Comparison of ENCODE assay signal across 8 mouse cellular contexts in the genomic region with DNA sequence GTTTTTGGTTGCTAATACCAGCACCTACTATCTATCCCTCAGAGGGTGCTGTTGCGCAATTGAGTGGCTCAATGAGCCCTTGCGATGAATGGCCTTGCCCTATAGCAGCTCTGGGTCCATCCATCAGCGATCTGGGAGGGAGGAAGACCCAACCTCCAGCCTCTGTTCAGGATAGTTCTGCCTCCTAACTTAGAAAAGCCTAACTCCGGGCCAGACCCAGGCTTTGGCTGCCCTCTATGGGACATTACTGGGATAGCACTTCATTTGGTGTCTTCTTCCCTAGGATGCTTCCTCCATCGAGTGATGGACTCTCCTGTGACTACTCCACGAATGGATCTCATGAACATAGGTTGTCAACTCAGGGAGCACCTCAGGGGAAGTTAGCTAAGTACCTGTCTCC. TPM values are rescaled to one million over a fixed set of nuclear protein-coding genes. Genes with fewer than 3 reads are reported as not detected.
DNase-seq lines count a peak whose midpoint lies in the region; ATAC-seq and TF ChIP-seq lines count a peak whose summit lies in the region.

No protein-coding gene starts in this region.

- H3K4me3 ChIP-seq in liver, postnatal 0 days (ENCODE audit: low read depth, low read length), result no peak overlapping the region

- no peaks in the 10 kb centered on the region for H3K36me3 ChIP-seq in liver, postnatal 0 days (replicated peaks; ENCODE audit: insufficient read depth, low read length)

- H3K9ac ChIP-seq in liver, postnatal 0 days (replicated peaks), result no peak overlapping the region

- 10% methylated on average over 6 of the region's 6 CpGs for WGBS in liver, postnatal 0 days (ENCODE audit: insufficient replicate concordance)

- TF ChIP-seq CTCF in liver, postnatal 0 days (IDR thresholded peaks at IDR 0.05; ENCODE audit: low read depth), result peak; percentile 83

- H3K4me1 ChIP-seq in liver, postnatal 0 days (ENCODE audit: insufficient read depth), result no peaks in the 10 kb centered on the region

- no peak for TF ChIP-seq EP300 in liver, postnatal 0 days (IDR thresholded peaks at IDR 0.05; ENCODE audit: low read depth)

- DNase-seq in 3T3-L1 (ENCODE audit: low read depth, low spot score) (peak; percentile 79), R1 (ENCODE audit: low read depth, low spot score) (peak; percentile 94)
- DNase-seq in cerebellum, postnatal 25 days, result peak; percentile 48 to 74
- peak; percentile 73 for DNase-seq in gastrocnemius, postnatal 10 days
- DNase-seq in kidney, postnatal 25 days, result peak; percentile 57 to 68
- peak; percentile 62 for DNase-seq in liver, postnatal 0 days
- DNase-seq in ovary, postnatal 14 days (ENCODE audit: low spot score), result peak; percentile 69
- DNase-seq in urinary bladder, postnatal 36 days (ENCODE audit: low spot score in 2 of 2), result peak; percentile 18 to 30

- H3K27ac ChIP-seq in liver, postnatal 0 days (ENCODE audit: low read depth), result no peak overlapping the region

- ATAC-seq in liver, postnatal 0 days, result 0 out of 2 replicates have a peak, but pooled peaks have one; percentile 29

- H3K4me2 ChIP-seq in liver, postnatal 0 days (ENCODE audit: low read depth, low read length), result no peak overlapping the region

- H3K27me3 ChIP-seq in liver, postnatal 0 days (ENCODE audit: insufficient read depth, low read length), result no peaks in the 10 kb centered on the region

- no peaks in the 10 kb centered on the region for H3K9me3 ChIP-seq in liver, postnatal 0 days (ENCODE audit: low read length)

RNA-seq across cellular contexts. Expression of gene Col6a6, which starts 29.8 kb away (rescaled TPM):
- 10 to 100 TPM; 32.5 to 45.0 TPM for total RNA-seq in gastrocnemius, postnatal 10 days (2021)
- polyA plus RNA-seq in liver, postnatal 0 days (2015; fragmentation: Nextera tagmentation; extraction: Ambion mirVana), result 0.08 and 0.14 TPM in 2 replicates

Comparison
In these comparisons a context has a peak if more than half of its experiments do, and no peak if none do; other contexts are left out.
1. DNase-seq: peak in every context shown above with its lines; median percentile 94 in R1; 79 in 3T3-L1; 73 in gastrocnemius, postnatal 10 days; 69 in ovary, postnatal 14 days; 62 in kidney, postnatal 25 days; 62 in liver, postnatal 0 days; 61 in cerebellum, postnatal 25 days; 24 in urinary bladder, postnatal 36 days.